Mouse (Mus musculus) C2C12 (cell line): ENCODE results near the gene 1700025G04Rik. TPM values are rescaled to one million over a fixed set of nuclear protein-coding genes. Genes with fewer than 3 reads are reported as not detected.

Source experiments
- H3K27me3 ChIP-seq: one replicate; pipeline ENCODE4 v1.6.1; 2011; ENCODE audit not compliant: control insufficient read depth, insufficient read depth, insufficient read length
- H3K36me3 ChIP-seq: one replicate; pipeline ENCODE4 v1.6.1; 2011; ENCODE audit not compliant: control insufficient read depth, insufficient read depth
- H3K4me3 ChIP-seq: one replicate; pipeline ENCODE4 v1.5.1; 2011; ENCODE audit warnings: mild to moderate bottlenecking, control low read depth; ENCODE audit not compliant: poor library complexity, insufficient read depth, severe bottlenecking
- H3K79me2 ChIP-seq: one replicate; pipeline ENCODE4 v1.6.1; 2011; ENCODE audit not compliant: control insufficient read depth, insufficient read depth
- H3K79me3 ChIP-seq: one replicate; pipeline ENCODE4 v1.6.1; 2011; ENCODE audit warnings: low read depth, control low read depth
- H3ac ChIP-seq: one replicate; pipeline ENCODE3; 2011; ENCODE audit warnings: low read depth; ENCODE audit not compliant: control insufficient read depth, insufficient read length
- CEBPB ChIP-seq: IDR thresholded peaks from one replicate; pipeline ENCODE4 v1.6.1; 2011; ENCODE audit warnings: low read depth, mild to moderate bottlenecking, control low read depth, moderate library complexity
- CTCF ChIP-seq: IDR thresholded peaks from one replicate; pipeline ENCODE4 v1.5.1; 2011; ENCODE audit not compliant: control insufficient read depth, insufficient read depth, insufficient read length
- FOSL1 ChIP-seq: IDR thresholded peaks from one replicate; pipeline ENCODE4 v1.8.0; 2011; ENCODE audit warnings: mild to moderate bottlenecking, low read length; ENCODE audit not compliant: poor library complexity, insufficient read depth, severe bottlenecking
- MAX ChIP-seq: IDR thresholded peaks from one replicate; pipeline ENCODE4 v1.6.1; 2011; ENCODE audit warnings: mild to moderate bottlenecking, control low read depth
- MYOD1 ChIP-seq: IDR thresholded peaks from one replicate; pipeline ENCODE4 v1.6.1; 2011; ENCODE audit warnings: low read depth; ENCODE audit not compliant: control insufficient read depth, insufficient read length
- MYOG ChIP-seq: IDR thresholded peaks from one replicate; pipeline ENCODE4 v1.6.1; 2011; ENCODE audit not compliant: control insufficient read depth, insufficient read length; ENCODE audit errors: extremely low read depth
- USF1 ChIP-seq: IDR thresholded peaks from one replicate; pipeline ENCODE4 v1.6.1; 2011; ENCODE audit warnings: low read depth, mild to moderate bottlenecking, control low read depth, moderate library complexity
- polyA plus RNA-seq: library from polyadenylated mRNA; unstranded; fragments of >200 nt; fragmentation: generic; extraction: Trizol; gene quantifications from one replicate; pipeline ENCODE4 v1.2.1, GENCODE M21; 2012; ENCODE audit warnings: missing spikeins

The 1700025G04Rik gene
- polyA plus RNA-seq, 1 experiment: 2.1 TPM

GRCm38 (mm10) chr1:152075725-152076124 is 14.2 kb downstream of the 1700025G04Rik start:
- H3K36me3 ChIP-seq: no peaks in the 10 kb centered on the region
- H3K4me3 ChIP-seq: no peak overlapping the region
- H3K79me2 ChIP-seq: no peaks in the 10 kb centered on the region
- no peak overlapping the region for H3ac ChIP-seq
- no peaks in the 10 kb centered on the region for H3K27me3 ChIP-seq
- TF ChIP-seq CEBPB: no peak
- no peak for TF ChIP-seq FOSL1
- TF ChIP-seq MYOG: no peak
- no peak for TF ChIP-seq CTCF
- no peak for TF ChIP-seq MYOD1
- no peak for TF ChIP-seq MAX
- no peak for TF ChIP-seq USF1
- no peaks in the 10 kb centered on the region for H3K79me3 ChIP-seq

DNA sequence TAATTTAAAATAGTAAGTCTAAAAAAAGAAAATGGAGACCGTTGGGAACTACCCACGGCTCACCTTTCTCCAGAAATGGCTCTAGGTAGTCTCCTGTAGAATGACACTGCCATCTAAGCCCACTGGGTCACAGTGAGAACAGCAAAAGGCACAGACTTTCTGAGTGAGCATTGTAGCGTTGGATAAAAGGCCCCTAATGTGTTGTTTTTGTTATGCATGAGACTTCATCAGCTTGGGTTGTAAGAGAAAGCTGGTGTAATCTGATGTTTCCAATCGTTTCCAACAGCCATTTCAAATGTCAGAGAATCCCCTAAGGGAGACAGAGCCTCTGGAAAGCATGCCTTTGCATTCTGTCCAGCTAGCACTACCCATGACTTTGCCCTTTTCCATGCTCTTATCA is 19.5 kb downstream of the 1700025G04Rik start:
- Histone ChIP-seq H3ac (no peak overlapping the region), H3K79me3 (no peaks in the 10 kb centered on the region), H3K79me2 (no peaks in the 10 kb centered on the region), H3K27me3 (no peaks in the 10 kb centered on the region), H3K4me3 (no peak overlapping the region), H3K36me3 (no peaks in the 10 kb centered on the region)
- no peak for TF ChIP-seq CTCF
- TF ChIP-seq MYOG: no peak
- no peak for TF ChIP-seq FOSL1
- no peak for TF ChIP-seq USF1
- no peak for TF ChIP-seq MAX
- TF ChIP-seq CEBPB: no peak
- no peak for TF ChIP-seq MYOD1

DNA sequence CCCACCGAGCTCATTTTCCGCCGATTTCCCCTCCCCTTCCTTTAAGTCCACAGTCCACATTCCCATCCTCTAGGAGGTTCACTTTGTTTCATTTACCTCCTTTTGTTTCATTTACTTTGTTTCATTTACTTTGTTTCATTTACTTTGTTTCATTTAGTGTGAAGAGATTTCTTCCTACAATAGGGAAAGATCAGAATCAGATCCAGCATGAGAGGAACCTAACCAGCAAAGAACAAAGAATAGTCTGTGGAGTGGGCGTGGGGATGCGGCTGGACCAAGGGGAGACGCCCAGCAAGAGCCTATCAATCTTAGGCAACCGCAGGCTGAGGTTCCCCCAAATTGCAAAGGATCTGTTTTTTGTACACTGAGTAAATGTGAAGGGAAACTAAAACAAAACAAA is 20.2 kb downstream of the 1700025G04Rik start:
- Histone ChIP-seq H3K79me3 (no peaks in the 10 kb centered on the region), H3K79me2 (no peaks in the 10 kb centered on the region), H3K4me3 (no peak overlapping the region), H3ac (no peak overlapping the region), H3K36me3 (no peaks in the 10 kb centered on the region), H3K27me3 (no peaks in the 10 kb centered on the region)
- no peak for TF ChIP-seq USF1

DNA sequence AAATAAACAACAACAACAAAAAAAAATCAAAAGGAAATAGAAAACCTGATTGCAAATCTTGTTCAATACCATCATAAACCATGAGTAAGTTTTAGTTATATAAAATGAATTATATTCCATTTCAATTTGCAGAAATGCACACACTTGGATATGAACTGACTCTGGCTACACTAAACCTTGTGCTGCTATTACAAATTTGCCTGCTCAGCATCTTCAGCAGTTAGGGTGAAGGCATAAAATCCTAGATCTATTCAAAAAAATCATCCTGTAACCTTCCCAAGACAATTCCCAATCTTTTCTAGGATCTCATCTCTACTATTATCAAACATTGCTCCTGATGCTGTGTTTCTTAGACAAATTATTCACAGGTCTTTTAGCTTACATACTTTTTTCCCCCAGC is 22.0 kb downstream of the 1700025G04Rik start:
- Histone ChIP-seq H3K36me3 (no peaks in the 10 kb centered on the region), H3ac (no peak overlapping the region), H3K79me2 (no peaks in the 10 kb centered on the region), H3K79me3 (no peaks in the 10 kb centered on the region), H3K27me3 (no peaks in the 10 kb centered on the region), H3K4me3 (no peak overlapping the region)
- no peak for TF ChIP-seq FOSL1
- TF ChIP-seq USF1: no peak
- TF ChIP-seq MYOD1: no peak
- TF ChIP-seq MYOG: no peak
- TF ChIP-seq CTCF: no peak
- no peak for TF ChIP-seq MAX
- TF ChIP-seq CEBPB: no peak

DNA sequence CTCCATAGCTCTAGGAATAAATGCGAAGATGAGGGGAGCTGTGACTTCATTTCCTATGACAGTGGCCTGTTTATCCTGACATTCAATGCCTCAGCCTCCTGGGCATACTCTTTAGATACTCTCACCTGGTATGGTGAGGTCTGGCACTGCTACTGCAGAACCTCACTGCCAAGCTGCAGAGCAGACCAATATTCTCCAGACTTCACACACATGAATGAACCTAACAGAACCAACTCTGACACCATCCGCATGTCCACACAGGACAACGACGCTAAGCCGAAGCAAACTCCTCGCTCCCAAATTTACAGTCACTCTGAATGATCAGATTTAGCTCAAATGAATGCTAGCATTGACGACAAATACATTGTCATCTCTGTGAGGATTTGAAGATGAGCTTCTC is 24.4 kb downstream of the 1700025G04Rik start:
- H3ac ChIP-seq: no peak overlapping the region
- H3K79me2 ChIP-seq: no peaks in the 10 kb centered on the region
- H3K36me3 ChIP-seq: no peaks in the 10 kb centered on the region
- no peaks in the 10 kb centered on the region for H3K27me3 ChIP-seq
- no peak overlapping the region for H3K4me3 ChIP-seq
- H3K79me3 ChIP-seq: no peaks in the 10 kb centered on the region
- TF ChIP-seq MAX: no peak
- TF ChIP-seq FOSL1: no peak
- no peak for TF ChIP-seq CEBPB
- TF ChIP-seq MYOG: no peak
- no peak for TF ChIP-seq CTCF
- no peak for TF ChIP-seq USF1
- TF ChIP-seq MYOD1: no peak

DNA sequence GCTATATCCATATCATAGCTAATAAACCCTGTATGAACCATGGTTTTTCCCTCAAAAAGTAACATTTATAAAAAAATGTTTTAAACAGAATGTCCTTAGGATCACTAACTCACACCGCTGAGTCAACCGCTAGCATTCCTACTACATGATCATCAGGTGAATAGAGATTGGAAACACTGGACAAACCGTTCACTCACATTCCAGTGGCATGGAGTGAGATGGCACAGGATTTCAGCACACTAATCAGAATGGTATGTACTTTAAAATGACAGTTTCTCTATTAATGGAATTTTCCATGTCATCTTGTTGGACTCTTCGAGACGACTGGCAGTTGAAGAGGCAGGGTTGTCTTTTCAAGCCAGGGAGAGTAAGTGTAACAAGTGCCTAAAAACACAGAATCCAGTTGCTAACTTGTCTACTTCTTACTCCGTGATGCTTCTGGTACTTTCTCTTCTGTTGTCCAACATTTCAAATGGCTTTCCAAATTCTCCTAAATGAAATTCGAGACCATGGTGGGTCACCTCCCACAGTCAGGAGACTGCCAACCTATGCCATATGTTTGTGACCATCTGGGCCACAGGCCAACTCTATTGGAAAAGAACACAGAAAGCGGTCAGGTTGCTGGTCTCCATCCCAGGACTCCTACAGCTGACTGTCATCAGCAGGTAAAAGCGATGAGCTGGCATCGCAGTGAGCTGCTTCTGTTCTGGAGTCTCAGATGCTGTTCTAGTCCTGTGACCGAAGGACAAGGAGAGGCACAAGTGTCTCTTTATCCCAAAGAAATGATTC is 26.4 kb downstream of the 1700025G04Rik start:
- TF ChIP-seq MYOG (no peak), USF1 (no peak), CTCF (no peak), FOSL1 (no peak), MAX (no peak), MYOD1 (no peak), CEBPB (no peak)
- H3ac ChIP-seq: no peak overlapping the region
- no peaks in the 10 kb centered on the region for H3K79me3 ChIP-seq
- H3K27me3 ChIP-seq: no peaks in the 10 kb centered on the region
- no peaks in the 10 kb centered on the region for H3K79me2 ChIP-seq
- H3K36me3 ChIP-seq: no peaks in the 10 kb centered on the region
- no peak overlapping the region for H3K4me3 ChIP-seq
